Mouse (Mus musculus): ENCODE data around the gene Ptprg.

Ptprg gene

GRCm38 (mm10) chr14:12145919-12146318 is 592.6 kb downstream of the Ptprg start:
- DNase-seq (ENCODE audit: low read depth) = no peak

DNA sequence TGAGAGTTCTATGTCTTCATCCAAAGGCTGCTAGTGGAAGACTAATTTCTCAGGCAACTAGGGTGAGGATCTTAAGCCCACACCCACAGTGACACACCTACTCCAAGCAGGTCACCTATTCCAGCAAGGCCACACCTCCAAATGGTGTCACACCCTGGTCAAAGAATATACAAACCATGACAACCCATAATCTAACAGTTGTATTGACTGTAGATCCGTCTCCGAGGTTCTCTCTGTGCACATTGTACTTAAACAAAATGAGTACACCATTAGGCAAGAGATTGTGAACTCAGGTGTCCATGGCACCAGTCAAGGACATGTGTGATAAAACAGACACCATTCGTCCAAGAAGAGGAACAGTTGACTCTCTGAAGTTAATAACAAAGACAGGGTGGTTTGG is 596.2 kb downstream of the Ptprg start:
- DNase-seq (ENCODE audit: low read depth) = no peak

GRCm38 (mm10) chr14:12151927-12152326 is 598.6 kb downstream of the Ptprg start:
- peak; percentile 2 for DNase-seq (ENCODE audit: low read depth)

GRCm38 (mm10) chr14:12152748-12153147 is 599.4 kb downstream of the Ptprg start:
- no peak for DNase-seq (ENCODE audit: low read depth)

DNA sequence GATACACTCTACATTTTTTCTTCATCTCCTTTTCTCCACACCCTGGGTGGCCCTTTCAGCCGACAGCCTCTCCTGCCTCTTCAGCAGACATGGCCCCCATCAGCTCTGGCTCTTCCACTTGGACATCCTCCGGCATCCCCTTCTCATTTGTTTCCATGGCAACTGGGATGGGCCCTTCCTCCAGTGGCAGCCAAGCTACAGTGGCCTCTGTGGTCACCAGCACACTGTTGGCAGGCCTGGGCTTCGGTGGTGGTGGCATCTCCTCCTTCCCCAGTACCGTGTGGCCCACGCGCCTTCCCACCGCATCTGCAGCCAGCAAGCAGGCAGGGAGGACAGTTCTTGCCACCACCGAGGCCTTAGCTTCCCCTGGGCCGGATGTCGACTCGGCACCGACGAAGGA is 600.3 kb downstream of the Ptprg start:
- DNase-seq (ENCODE audit: low read depth) = no peak

DNA sequence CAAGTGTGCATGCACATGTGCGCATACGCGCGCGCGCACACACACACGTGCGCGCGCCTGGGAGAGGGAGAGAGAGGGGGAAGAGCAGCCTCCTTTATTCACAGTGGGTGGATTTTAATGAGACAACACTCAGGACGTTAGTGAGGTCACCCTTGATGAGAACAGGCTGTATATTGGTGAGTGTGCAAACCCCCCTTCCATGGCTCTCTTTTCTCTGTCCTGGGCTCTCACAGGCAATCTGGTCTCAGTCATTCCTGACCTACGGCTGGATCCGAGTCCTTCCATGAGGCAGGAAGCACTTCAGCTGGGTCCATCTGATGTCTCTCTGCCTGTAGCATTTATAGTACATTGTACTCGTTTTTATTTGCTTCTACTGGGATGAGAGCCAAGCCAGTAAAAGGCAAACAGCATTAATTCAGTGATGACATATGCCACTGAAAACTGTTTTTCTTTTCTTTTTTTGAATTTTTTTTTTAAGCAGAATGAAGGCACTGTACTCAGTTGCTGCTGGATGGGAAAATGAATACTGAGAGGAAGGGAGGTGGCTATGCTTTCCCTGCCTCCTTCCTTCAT is 608.5 kb downstream of the Ptprg start:
- no peak for DNase-seq (ENCODE audit: low read depth)

GRCm38 (mm10) chr14:12162331-12162854 is 609.1 kb downstream of the Ptprg start:
- DNase-seq (ENCODE audit: low read depth) = no peak

DNA sequence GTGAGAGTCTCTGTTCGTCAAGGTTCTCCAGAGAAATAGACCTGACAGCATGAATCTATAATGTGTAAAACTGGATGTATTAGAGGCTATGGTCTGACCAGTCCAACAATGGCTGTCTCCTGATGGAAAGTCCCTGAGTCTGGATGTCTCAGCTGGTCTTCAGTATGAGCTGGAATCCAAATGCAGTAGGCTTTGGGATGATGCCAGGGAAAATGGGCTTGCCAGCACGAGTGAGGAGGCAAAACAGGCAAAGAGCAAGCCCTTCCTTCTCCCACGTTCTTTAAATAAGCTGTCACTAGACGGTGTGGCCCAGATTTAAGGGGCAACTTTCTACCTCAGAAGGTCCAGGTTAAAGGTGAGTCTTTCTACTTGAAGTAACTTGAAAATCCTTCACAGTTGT is 609.9 kb downstream of the Ptprg start:
- no peak for DNase-seq (ENCODE audit: low read depth)

DNA sequence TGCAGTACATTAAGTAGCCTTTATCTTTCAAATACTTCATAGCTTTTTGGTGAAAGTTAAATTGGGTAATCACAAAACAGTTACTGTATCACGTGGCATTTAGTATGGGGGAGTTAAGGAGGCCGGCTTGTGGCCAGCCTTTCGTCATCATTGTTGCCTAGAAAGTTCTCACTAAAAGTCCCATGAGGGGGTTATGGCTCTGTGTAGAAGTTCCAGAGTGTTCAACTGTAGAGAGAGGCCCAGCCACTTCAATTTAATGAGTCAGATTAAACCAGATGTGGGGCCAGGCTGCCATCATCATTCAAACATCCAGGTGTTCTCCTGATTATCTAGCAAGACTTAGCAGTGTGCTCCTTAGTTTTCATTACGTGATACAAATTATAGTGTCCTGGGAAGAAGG is 613.9 kb downstream of the Ptprg start:
- DNase-seq (ENCODE audit: low read depth) = no peak

DNA sequence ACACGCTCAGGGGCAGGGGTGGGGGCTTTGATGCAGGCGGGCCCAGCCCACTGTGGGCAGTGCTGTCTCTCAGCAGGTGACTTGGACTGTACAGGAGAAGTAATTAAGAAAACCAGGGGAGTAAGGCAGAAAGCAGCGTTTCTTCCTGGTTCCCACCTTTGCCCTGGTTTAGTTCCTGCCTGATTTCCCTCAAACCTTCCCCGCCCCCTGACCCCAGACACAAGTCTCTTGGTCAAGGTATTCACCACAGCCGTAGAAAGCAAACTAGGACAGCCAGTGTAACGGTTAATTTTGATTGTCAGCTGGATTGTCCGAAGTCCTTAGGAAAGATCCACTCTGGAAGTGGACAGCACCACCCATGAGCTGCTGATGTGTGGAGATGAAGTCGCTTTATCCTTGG is 614.3 kb downstream of the Ptprg start:
- no peak for DNase-seq (ENCODE audit: low read depth)

DNA sequence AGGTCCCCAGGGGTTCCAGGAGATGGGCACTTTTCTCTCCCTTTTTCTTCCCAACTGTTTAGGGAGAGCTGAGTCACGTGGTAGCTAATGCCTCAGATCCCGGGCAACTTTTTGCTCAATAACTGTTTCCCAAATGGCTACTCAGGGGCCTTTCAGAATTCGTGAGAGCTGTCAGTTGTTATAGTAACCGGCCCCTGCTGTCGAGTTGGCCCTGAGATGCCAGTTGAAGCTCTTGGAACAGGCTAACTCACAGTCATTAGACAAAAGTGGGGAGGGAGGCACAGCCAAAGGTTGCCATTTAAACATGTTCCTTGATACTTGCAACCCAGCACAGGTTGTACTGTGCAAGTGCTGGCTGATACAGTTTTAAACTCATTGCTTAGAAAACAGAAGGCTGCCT is 624.1 kb downstream of the Ptprg start:
- no peak for DNase-seq (ENCODE audit: low read depth)

DNA sequence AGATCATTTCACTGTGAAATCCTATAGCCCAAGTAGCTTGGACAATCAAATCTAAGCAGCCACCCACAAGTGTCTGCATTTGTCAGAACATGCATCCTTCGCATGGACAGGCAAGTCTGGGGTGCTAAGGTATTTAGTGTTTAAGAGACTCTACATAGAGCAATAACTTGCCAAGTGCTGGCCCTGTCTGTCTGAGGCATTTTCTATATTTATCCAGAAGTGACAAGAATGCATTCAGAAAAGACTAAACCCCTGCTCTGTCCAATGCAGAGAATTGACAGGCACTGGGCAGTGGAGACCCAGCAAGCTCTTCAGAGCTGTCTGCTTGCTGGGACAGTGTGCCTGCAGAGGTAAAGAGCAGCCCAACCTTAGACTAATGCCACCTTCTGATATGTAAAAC is 625.3 kb downstream of the Ptprg start:
- no peak for DNase-seq (ENCODE audit: low read depth)

DNA sequence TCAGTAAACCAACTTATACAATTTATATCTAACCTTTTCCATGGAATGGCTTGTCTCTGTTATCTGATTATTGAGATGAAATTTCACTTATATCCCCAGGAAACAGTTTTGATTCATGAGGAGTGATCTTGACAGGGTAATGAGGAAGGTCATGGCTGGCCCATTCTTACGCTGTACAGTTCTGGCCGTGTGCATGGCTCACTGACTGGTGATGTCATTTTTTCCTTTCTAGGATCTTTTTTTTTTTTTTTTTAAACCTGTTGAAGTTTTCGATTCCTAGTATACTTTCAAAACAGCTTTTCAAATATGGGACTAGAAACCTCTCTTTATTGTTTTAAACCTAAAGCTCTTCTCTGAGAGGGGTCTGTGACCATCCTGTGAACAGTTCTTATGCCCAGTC is 626.8 kb downstream of the Ptprg start:
- no peak for DNase-seq (ENCODE audit: low read depth)

- no peak for DNase-seq (ENCODE audit: low read depth)
These were observed 631.7 kb downstream of the Ptprg start for GRCm38 (mm10) chr14:12185040-12185439.

GRCm38 (mm10) chr14:12188352-12188751 is 635.0 kb downstream of the Ptprg start:
- no peak for DNase-seq (ENCODE audit: low read depth)

DNA sequence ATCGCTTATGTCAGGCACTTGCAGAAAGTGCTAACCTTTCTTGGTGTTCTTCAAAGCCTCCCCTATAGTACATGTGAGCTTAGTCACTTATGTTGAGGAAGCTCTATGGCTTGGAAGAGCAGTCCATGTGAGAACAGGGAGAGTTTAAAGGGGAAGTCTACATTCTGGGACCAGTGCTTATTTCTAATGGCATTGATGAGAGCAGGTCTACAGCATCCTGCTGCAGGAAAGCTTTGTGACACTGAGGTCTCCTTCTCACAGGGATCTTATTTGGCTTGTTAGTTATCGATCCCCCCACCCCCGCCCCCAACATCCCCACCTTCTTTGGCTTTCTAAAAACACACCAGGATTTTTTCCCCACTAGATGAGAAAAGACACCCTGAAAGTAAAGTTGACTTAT is 635.9 kb downstream of the Ptprg start:
- DNase-seq (ENCODE audit: low read depth) = no peak

- no peak for DNase-seq (ENCODE audit: low read depth)
These were observed 636.6 kb downstream of the Ptprg start for GRCm38 (mm10) chr14:12189717-12190600.

DNA sequence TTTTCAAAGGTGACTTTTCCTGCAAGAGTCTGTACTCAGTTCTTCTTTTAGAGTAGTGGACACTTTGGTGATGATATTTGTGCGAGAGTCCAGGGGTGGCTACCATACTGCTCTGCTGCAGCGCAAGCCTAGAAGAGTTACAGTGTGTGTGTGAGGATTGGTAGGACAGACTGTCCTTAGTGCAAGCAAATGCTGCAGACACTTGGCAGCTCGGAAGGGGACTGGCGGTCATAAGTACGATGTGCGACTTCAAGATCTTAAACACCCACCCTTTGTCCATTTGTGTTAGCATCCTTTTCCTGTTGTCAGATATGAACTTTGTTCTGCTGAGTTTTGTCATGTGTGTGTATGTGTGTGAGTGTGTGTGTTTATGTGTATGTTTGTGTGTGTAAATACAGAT is 637.7 kb downstream of the Ptprg start:
- DNase-seq (ENCODE audit: low read depth) = no peak

GRCm38 (mm10) chr14:12198735-12199134 is 645.4 kb downstream of the Ptprg start:
- DNase-seq (ENCODE audit: low read depth) = no peak

GRCm38 (mm10) chr14:12199956-12200950 is 646.9 kb downstream of the Ptprg start:
- no peak for DNase-seq (ENCODE audit: low read depth)

GRCm38 (mm10) chr14:12202214-12202613 is 648.9 kb downstream of the Ptprg start:
- DNase-seq (ENCODE audit: low read depth) = no peak

DNA sequence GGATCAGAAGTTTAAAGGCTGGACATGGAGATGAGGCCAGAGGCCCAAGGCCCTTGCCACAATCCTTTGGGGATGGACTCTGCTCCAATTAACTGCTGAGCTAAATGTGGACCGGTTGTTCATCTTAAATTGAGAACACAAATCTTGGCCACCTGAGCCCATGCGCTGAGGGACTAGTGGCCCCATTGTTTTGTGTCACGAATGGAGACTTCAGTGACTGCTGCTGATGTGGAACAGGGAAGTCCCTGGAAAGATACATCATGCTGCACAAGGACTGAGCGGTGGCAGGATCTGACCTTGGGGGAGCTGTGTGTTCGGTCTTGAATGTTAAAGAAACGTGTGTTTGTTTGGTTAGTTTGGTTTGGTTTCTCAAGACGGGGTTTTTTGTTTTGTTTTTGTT is 649.7 kb downstream of the Ptprg start:
- DNase-seq (ENCODE audit: low read depth) = no peak

All from naive thymus-derived CD4-positive, alpha-beta T cell, adult 2 months (primary cell).